Mouse (Mus musculus): ENCODE results near the gene Cdkn1a. TPM values are rescaled to one million over a fixed set of nuclear protein-coding genes. Genes with fewer than 3 reads are reported as not detected.

Gene Cdkn1a
- polyA plus RNA-seq, 1 experiment from 2014 or later, result 184 TPM

DNA sequence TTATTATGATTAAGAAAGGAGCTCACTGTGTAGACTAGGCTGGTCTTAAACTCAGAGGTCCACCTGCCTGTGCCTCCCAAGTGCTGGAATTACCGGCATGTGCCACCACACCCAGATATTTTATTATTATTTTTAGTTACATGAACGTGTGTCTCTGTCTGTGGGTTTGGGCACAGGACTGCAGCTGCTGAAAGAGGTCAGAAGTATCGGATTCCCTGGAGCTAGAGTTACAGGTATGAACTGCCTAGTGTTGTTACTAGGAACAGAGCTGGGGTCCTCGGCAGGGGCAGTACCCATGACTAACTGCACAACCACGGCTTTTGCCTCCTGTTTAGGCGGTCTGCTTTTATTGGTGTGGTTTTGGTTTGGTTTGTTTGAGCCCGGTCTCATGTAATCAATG is 34.6 kb upstream of the Cdkn1a start:
- Histone ChIP-seq H3K4me1 (ENCODE audit: control insufficient read depth, insufficient read depth, low read depth, low read length) (peaks cover 11% of the 10 kb centered on the region), H3K9ac (ENCODE audit: low read depth, low read length) (no peak overlapping the region), H3K4me2 (ENCODE audit: low read length) (no peak overlapping the region), H3K4me3 (ENCODE audit: low read length) (no peak overlapping the region), H3K27ac (ENCODE audit: low read depth, low read length) (no peak overlapping the region), H3K9me3 (ENCODE audit: control insufficient read depth, low read length) (no peaks in the 10 kb centered on the region), H3K36me3 (ENCODE audit: control insufficient read depth, insufficient read depth, low read length) (no peaks in the 10 kb centered on the region), H3K27me3 (replicated peaks; ENCODE audit: control insufficient read depth, insufficient read depth, low read length) (no peaks in the 10 kb centered on the region)
- WGBS, result 33% methylated on average over 7 of the region's 7 CpGs
- ATAC-seq, result no peak

DNA sequence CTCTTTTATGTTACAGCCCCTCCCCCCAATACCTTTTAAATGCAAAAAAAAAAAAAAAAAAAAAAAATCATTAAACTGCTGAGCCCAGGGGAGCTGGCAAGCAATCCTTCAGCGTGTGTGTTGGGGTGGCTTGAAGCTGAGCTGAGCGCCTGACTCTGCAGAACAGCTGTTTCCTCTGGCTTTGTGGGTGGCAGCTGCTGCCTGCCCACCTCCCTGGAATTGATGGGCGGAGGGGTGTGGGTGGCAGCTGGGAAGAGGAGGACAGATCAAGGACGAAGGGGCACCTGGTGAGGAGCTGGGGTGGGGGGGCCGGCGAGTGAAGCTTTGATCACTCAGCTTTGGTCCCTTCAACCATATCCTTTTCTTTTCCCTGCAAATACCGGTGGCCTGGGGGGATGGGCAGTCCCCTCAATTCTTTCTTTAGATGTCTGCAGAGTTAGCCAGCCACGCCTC is 34.1 kb upstream of the Cdkn1a start:
- no peak overlapping the region for H3K27ac ChIP-seq (ENCODE audit: low read depth, low read length)
- H3K36me3 ChIP-seq (ENCODE audit: control insufficient read depth, insufficient read depth, low read length), result no peaks in the 10 kb centered on the region
- H3K4me3 ChIP-seq (ENCODE audit: low read length), result no peak overlapping the region
- H3K4me1 ChIP-seq (ENCODE audit: control insufficient read depth, insufficient read depth, low read depth, low read length), result peaks cover 10% of the 10 kb centered on the region
- H3K9me3 ChIP-seq (ENCODE audit: control insufficient read depth, low read length), result no peaks in the 10 kb centered on the region
- WGBS, result 4% methylated on average over 8 of the region's 8 CpGs
- H3K4me2 ChIP-seq (ENCODE audit: low read length), result no peak overlapping the region
- H3K27me3 ChIP-seq (replicated peaks; ENCODE audit: control insufficient read depth, insufficient read depth, low read length), result no peaks in the 10 kb centered on the region
- no peak for ATAC-seq
- H3K9ac ChIP-seq (ENCODE audit: low read depth, low read length), result no peak overlapping the region

GRCm38 (mm10) chr17:29057361-29057890 is 33.4 kb upstream of the Cdkn1a start:
- no peaks in the 10 kb centered on the region for H3K27me3 ChIP-seq (replicated peaks; ENCODE audit: control insufficient read depth, insufficient read depth, low read length)
- H3K4me3 ChIP-seq (ENCODE audit: low read length), result no peak overlapping the region
- H3K36me3 ChIP-seq (ENCODE audit: control insufficient read depth, insufficient read depth, low read length), result no peaks in the 10 kb centered on the region
- no peak overlapping the region for H3K9ac ChIP-seq (ENCODE audit: low read depth, low read length)
- peaks cover 13% of the 10 kb centered on the region for H3K4me1 ChIP-seq (ENCODE audit: control insufficient read depth, insufficient read depth, low read depth, low read length)
- no peaks in the 10 kb centered on the region for H3K9me3 ChIP-seq (ENCODE audit: control insufficient read depth, low read length)
- ATAC-seq, result no peak
- H3K4me2 ChIP-seq (ENCODE audit: low read length), result no peak overlapping the region
- 77% methylated on average over 11 of the region's 11 CpGs for WGBS
- no peak overlapping the region for H3K27ac ChIP-seq (ENCODE audit: low read depth, low read length)

- H3K36me3 ChIP-seq (ENCODE audit: control insufficient read depth, insufficient read depth, low read length), result no peaks in the 10 kb centered on the region
- H3K4me1 ChIP-seq (ENCODE audit: control insufficient read depth, insufficient read depth, low read depth, low read length), result peaks cover 13% of the 10 kb centered on the region
- ATAC-seq, result no peak
- no peaks in the 10 kb centered on the region for H3K9me3 ChIP-seq (ENCODE audit: control insufficient read depth, low read length)
- H3K9ac ChIP-seq (ENCODE audit: low read depth, low read length), result no peak overlapping the region
- no peak overlapping the region for H3K4me3 ChIP-seq (ENCODE audit: low read length)
- H3K4me2 ChIP-seq (ENCODE audit: low read length), result no peak overlapping the region
- H3K27ac ChIP-seq (ENCODE audit: low read depth, low read length), result no peak overlapping the region
- WGBS, result 66% methylated on average over 10 of the region's 10 CpGs
- H3K27me3 ChIP-seq (replicated peaks; ENCODE audit: control insufficient read depth, insufficient read depth, low read length), result no peaks in the 10 kb centered on the region
Observed at GRCm38 (mm10) chr17:29057961-29058360, 32.8 kb upstream of the Cdkn1a start.

DNA sequence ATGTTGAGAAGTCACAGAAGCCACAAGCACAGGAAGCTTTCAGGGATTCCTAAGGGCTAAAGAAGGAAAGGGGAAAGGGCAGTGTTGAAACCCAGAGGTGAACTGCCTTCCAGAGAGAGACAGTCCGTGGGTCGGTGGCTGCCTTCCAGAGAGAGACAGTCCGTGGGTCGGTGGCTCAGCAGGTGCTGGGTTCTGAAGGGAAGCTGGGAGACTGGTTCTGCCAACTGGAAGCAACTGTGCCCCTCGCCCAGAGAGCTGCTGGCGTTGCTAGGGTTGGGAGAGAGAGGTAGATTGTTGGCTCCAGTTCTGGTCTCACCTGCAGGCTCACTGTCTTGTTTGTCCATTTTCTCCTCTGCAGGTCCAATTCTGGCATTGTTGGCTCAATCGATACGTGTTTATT is 32.3 kb upstream of the Cdkn1a start:
- 66% methylated on average over 8 of the region's 8 CpGs for WGBS
- Histone ChIP-seq H3K36me3 (ENCODE audit: control insufficient read depth, insufficient read depth, low read length) (no peaks in the 10 kb centered on the region), H3K9ac (ENCODE audit: low read depth, low read length) (no peak overlapping the region), H3K27ac (ENCODE audit: low read depth, low read length) (no peak overlapping the region), H3K4me2 (ENCODE audit: low read length) (no peak overlapping the region), H3K9me3 (ENCODE audit: control insufficient read depth, low read length) (no peaks in the 10 kb centered on the region), H3K27me3 (replicated peaks; ENCODE audit: control insufficient read depth, insufficient read depth, low read length) (no peaks in the 10 kb centered on the region), H3K4me3 (ENCODE audit: low read length) (no peak overlapping the region), H3K4me1 (ENCODE audit: control insufficient read depth, insufficient read depth, low read depth, low read length) (peaks cover 13% of the 10 kb centered on the region)
- ATAC-seq, result no peak

DNA sequence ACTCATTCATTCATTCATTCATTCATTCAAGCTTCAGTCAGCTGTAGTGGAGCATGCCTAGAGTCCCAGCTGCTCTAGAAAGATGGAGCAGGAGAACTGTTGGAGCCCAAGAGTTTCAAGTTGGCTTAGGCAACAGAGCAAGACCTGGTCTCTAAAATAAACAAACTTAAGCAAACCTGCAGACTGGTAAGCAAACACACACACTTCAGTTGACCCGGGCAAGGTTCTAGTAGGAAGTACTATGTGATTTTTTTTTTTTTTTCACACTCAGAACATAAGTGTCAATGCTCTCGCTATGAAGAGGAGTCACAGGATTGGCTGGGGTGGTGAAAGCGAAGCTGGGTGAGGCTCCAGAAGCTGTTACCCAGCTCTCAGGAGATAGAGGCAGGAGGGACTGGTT is 31.2 kb upstream of the Cdkn1a start:
- 90% methylated on average over 3 of the region's 3 CpGs for WGBS
- peaks cover 13% of the 10 kb centered on the region for H3K4me1 ChIP-seq (ENCODE audit: control insufficient read depth, insufficient read depth, low read depth, low read length)
- H3K27ac ChIP-seq (ENCODE audit: low read depth, low read length), result no peak overlapping the region
- H3K27me3 ChIP-seq (replicated peaks; ENCODE audit: control insufficient read depth, insufficient read depth, low read length), result no peaks in the 10 kb centered on the region
- no peaks in the 10 kb centered on the region for H3K9me3 ChIP-seq (ENCODE audit: control insufficient read depth, low read length)
- no peak overlapping the region for H3K4me2 ChIP-seq (ENCODE audit: low read length)
- no peak for ATAC-seq
- H3K4me3 ChIP-seq (ENCODE audit: low read length), result no peak overlapping the region
- H3K36me3 ChIP-seq (ENCODE audit: control insufficient read depth, insufficient read depth, low read length), result no peaks in the 10 kb centered on the region
- no peak overlapping the region for H3K9ac ChIP-seq (ENCODE audit: low read depth, low read length)

GRCm38 (mm10) chr17:29060946-29061345 is 29.8 kb upstream of the Cdkn1a start:
- H3K36me3 ChIP-seq (ENCODE audit: control insufficient read depth, insufficient read depth, low read length), result no peaks in the 10 kb centered on the region
- no peak overlapping the region for H3K27ac ChIP-seq (ENCODE audit: low read depth, low read length)
- peaks cover 13% of the 10 kb centered on the region for H3K4me1 ChIP-seq (ENCODE audit: control insufficient read depth, insufficient read depth, low read depth, low read length)
- no peak overlapping the region for H3K4me2 ChIP-seq (ENCODE audit: low read length)
- no peak overlapping the region for H3K4me3 ChIP-seq (ENCODE audit: low read length)
- no peak for ATAC-seq
- no peaks in the 10 kb centered on the region for H3K27me3 ChIP-seq (replicated peaks; ENCODE audit: control insufficient read depth, insufficient read depth, low read length)
- 86% methylated on average over 9 of the region's 9 CpGs for WGBS
- H3K9me3 ChIP-seq (ENCODE audit: control insufficient read depth, low read length), result no peaks in the 10 kb centered on the region
- H3K9ac ChIP-seq (ENCODE audit: low read depth, low read length), result no peak overlapping the region

DNA sequence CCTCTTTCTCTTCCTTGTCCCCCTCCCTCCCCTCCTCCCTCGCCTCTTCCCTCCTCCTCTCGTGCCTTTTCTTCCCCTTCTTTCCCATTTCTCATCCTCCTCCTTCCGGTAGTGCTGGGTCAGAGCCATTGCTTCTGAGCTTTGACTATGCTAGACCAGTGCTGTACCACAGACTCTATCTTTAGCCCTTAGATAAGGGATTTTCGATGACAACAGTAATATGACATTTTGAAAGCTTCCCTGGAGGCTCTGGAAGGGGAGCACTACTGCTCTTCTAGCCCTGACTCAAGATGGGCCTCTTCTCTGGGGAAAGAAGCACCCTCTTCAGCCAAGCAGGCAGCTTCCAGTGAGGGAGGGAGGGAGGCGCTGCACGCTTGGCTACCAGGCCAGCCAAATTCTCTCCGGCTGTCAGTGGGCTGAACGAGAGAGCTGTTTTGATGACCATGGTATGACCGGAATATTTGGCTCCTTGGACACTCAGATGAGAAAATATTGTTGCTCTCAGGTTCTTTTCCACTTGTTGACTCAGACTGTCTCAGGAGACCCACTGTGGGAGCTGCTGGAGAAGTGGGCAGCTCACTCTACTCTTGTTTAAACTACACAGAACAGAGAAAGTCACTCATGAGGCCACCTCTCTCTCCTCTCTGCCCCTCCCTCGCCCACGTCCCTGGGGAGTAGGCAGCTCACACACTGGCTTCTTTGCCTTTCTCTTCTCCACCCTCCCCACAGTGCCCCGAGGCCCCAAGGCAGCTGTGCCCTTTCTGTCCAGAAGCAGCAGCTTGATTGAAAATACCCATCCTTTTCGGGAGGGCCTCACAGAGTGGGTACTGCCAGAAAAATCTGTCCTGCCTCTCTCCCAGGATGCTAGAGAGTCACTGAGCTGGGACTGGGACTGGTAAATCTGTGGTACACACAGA is 28.4 kb upstream of the Cdkn1a start:
- H3K36me3 ChIP-seq (ENCODE audit: control insufficient read depth, insufficient read depth, low read length), result no peaks in the 10 kb centered on the region
- H3K9ac ChIP-seq (ENCODE audit: low read depth, low read length), result 0 out of 2 replicates have a peak overlapping the region, but pooled peaks have one; percentile 6
- H3K27me3 ChIP-seq (replicated peaks; ENCODE audit: control insufficient read depth, insufficient read depth, low read length), result no peaks in the 10 kb centered on the region
- peak overlapping the region; percentile 23 for H3K27ac ChIP-seq (ENCODE audit: low read depth, low read length)
- H3K9me3 ChIP-seq (ENCODE audit: control insufficient read depth, low read length), result no peaks in the 10 kb centered on the region
- no peak for ATAC-seq
- H3K4me3 ChIP-seq (ENCODE audit: low read length), result no peak overlapping the region
- WGBS, result 45% methylated on average over 13 of the region's 13 CpGs
- no peak overlapping the region for H3K4me2 ChIP-seq (ENCODE audit: low read length)
- H3K4me1 ChIP-seq (ENCODE audit: control insufficient read depth, insufficient read depth, low read depth, low read length), result peaks cover 6% of the 10 kb centered on the region

DNA sequence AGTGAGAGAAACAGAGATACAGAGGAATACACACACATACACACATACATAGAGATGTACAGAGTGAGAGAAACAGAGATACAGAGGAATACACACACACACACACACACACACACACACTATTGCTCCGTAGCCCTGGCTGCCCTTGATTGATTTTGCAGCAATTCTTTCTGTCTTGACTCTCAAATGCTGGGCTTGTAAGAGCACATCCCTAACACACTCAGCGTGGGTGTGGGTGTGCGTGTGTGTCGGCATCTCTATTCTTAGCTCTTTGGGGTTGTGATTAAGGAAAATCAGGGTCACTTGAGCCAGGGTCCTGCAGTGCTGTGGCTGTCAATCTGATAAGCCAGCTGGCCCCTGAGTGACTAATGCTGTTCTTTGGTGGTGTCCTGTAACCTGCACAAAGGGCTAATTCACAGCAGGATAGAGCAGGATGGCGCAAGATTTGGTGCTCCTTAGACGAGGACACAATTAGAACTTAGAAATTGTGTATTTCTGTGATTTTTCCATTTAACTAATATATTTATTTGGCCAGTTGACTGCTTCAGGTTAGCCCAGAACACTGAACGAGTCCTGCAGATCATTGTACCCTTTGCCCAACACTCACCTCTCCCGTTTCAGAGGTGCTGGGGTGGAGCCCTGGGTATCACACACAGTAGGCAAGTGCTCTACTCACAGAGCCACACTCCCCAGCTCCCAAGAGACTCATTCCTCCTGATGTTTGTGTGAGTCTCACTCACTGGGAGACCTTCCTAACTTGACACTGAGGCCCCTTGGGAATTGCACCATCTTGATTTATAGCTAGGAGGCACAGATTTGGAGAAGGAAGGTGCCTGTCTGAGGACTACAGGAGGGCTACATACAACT is 27.4 kb upstream of the Cdkn1a start:
- 53% methylated on average over 8 of the region's 8 CpGs for WGBS
- no peaks in the 10 kb centered on the region for H3K36me3 ChIP-seq (ENCODE audit: control insufficient read depth, insufficient read depth, low read length)
- H3K9ac ChIP-seq (ENCODE audit: low read depth, low read length), result no peak overlapping the region
- no peak for ATAC-seq
- H3K4me2 ChIP-seq (ENCODE audit: low read length), result no peak overlapping the region
- H3K27me3 ChIP-seq (replicated peaks; ENCODE audit: control insufficient read depth, insufficient read depth, low read length), result no peaks in the 10 kb centered on the region
- H3K9me3 ChIP-seq (ENCODE audit: control insufficient read depth, low read length), result no peaks in the 10 kb centered on the region
- H3K27ac ChIP-seq (ENCODE audit: low read depth, low read length), result no peak overlapping the region
- H3K4me1 ChIP-seq (ENCODE audit: control insufficient read depth, insufficient read depth, low read depth, low read length), result peaks cover 5% of the 10 kb centered on the region
- no peak overlapping the region for H3K4me3 ChIP-seq (ENCODE audit: low read length)
